26 mouse cellular contexts compared by ENCODE assay signal in genomic region chr3:152142146-152142545, GRCm38 (mm10). TPM values are rescaled to one million over a fixed set of nuclear protein-coding genes. Genes with fewer than 3 reads are reported as not detected.
DNase-seq lines count a peak whose midpoint lies in the region; ATAC-seq and TF ChIP-seq lines count a peak whose summit lies in the region.
"Had no signal": no experiment of that assay in that cellular context is flagged by ENCODE, and none has a peak within 500 bp of the region (broad histone marks: within the 10 kb centered on the region; RNA-seq: fewer than 3 reads in every experiment).

No protein-coding gene starts in this region.

- no peak overlapping the region for H3K9ac ChIP-seq in heart, embryonic 16.5 days (ENCODE audit: low read length)
- H3K9ac ChIP-seq: forebrain, embryonic 13.5 days; hindbrain, embryonic 14.5 days; kidney, embryonic 15.5 days; limb, embryonic 13.5 days; lung, embryonic 15.5 days; neural tube, embryonic 13.5 days had no signal

- H3K9me3 ChIP-seq in heart, embryonic 10.5 days, result no peaks in the 10 kb centered on the region
- no peaks in the 10 kb centered on the region for H3K9me3 ChIP-seq in heart, embryonic 16.5 days (replicated peaks; ENCODE audit: control insufficient read depth, low read length)
- H3K9me3 ChIP-seq: forebrain, embryonic 13.5 days; G1E; kidney, embryonic 15.5 days; limb, embryonic 13.5 days; lung, embryonic 15.5 days; neural tube, embryonic 13.5 days had no signal

- H3K36me3 ChIP-seq in heart, embryonic 10.5 days, result no peaks in the 10 kb centered on the region
- H3K36me3 ChIP-seq in heart, embryonic 16.5 days (ENCODE audit: control insufficient read depth, insufficient read depth), result no peaks in the 10 kb centered on the region
- H3K36me3 ChIP-seq: G1E; kidney, embryonic 15.5 days; limb, embryonic 13.5 days; lung, embryonic 15.5 days; neural tube, embryonic 13.5 days had no signal

- no peak for ATAC-seq in heart, embryonic 16.5 days (replicated peaks; ENCODE audit: extremely low read depth, insufficient read depth, low FRiP score)
- ATAC-seq: forebrain, embryonic 13.5 days; intestine, postnatal 0 days; midbrain, embryonic 16.5 days had no signal

- no peak overlapping the region; the same call in 1 of the 2 replicates for H3K27ac ChIP-seq in heart, embryonic 10.5 days
- H3K27ac ChIP-seq in heart, embryonic 16.5 days (ENCODE audit: low read length), result peak overlapping the region; percentile 3
- peak overlapping the region; percentile 35; the same call in 1 of the 2 replicates for H3K27ac ChIP-seq in embryonic fibroblast, embryonic 13.5 days (ENCODE audit: insufficient read depth, low read length)
- H3K27ac ChIP-seq: forebrain, embryonic 13.5 days; hindbrain, embryonic 14.5 days; left cerebral cortex, adult 2 months; limb, embryonic 13.5 days; lung, embryonic 15.5 days; neural tube, embryonic 13.5 days had no signal

- 71% methylated on average over 3 of the region's 3 CpGs for WGBS in heart, embryonic 10.5 days
- WGBS in heart, embryonic 16.5 days, result 73% methylated on average over 3 of the region's 3 CpGs

- peak; percentile 17 for DNase-seq in heart, embryonic 10.5 days (ENCODE audit: low spot score)
- DNase-seq in heart, adult 18-20 months, result no peak
- no peak for DNase-seq in heart, postnatal 25 days (ENCODE audit: low spot score)
- peak; percentile 49 for DNase-seq in NIH3T3 (ENCODE audit: low read depth)
- no peak for DNase-seq in lung, postnatal 10 days
- DNase-seq: cerebellum, adult 2 months; cerebellum, postnatal 14 days; gastrocnemius, postnatal 14 days; kidney, postnatal 25 days; lung, postnatal 36 days; thymus, postnatal 4 days had no signal

- TF ChIP-seq POLR2A in embryonic fibroblast, embryonic 13.5 days (IDR thresholded peaks at IDR 0.05; ENCODE audit: low read depth, low read length), result no peak

- H3K4me1 ChIP-seq in heart, embryonic 10.5 days, result peaks cover 33% of the 10 kb centered on the region
- H3K4me1 ChIP-seq in heart, embryonic 16.5 days (ENCODE audit: control insufficient read depth, insufficient read depth, low read length), result peaks cover 26% of the 10 kb centered on the region
- H3K4me1 ChIP-seq in embryonic fibroblast, embryonic 13.5 days (ENCODE audit: control insufficient read depth, insufficient read depth, low read length), result peaks cover 12% of the 10 kb centered on the region
- H3K4me1 ChIP-seq: forebrain, embryonic 13.5 days; neural tube, embryonic 13.5 days had no signal

- no peak overlapping the region for H3K4me3 ChIP-seq in heart, embryonic 10.5 days
- no peak overlapping the region for H3K4me3 ChIP-seq in heart, embryonic 16.5 days (ENCODE audit: low read length)
- no peak overlapping the region for H3K4me3 ChIP-seq in embryonic fibroblast, embryonic 13.5 days (ENCODE audit: insufficient read depth, low read length)
- H3K4me3 ChIP-seq: forebrain, embryonic 13.5 days; kidney, embryonic 15.5 days; left cerebral cortex, adult 2 months; limb, embryonic 13.5 days; lung, embryonic 15.5 days; neural tube, embryonic 13.5 days had no signal

- no peak overlapping the region for H3K4me2 ChIP-seq in heart, embryonic 16.5 days (ENCODE audit: low read depth, low read length)
- H3K4me2 ChIP-seq: forebrain, embryonic 13.5 days; hindbrain, embryonic 14.5 days; kidney, embryonic 15.5 days; limb, embryonic 13.5 days; liver, embryonic 11.5 days; lung, embryonic 15.5 days; midbrain, embryonic 11.5 days; neural tube, embryonic 13.5 days had no signal

- no peak for TF ChIP-seq CTCF in embryonic fibroblast, embryonic 13.5 days (IDR thresholded peaks at IDR 0.05; ENCODE audit: borderline replicate concordance, insufficient read depth, low read length)

- H3K27me3 ChIP-seq in heart, embryonic 10.5 days (ENCODE audit: insufficient read depth, poor library complexity, severe bottlenecking), result no peaks in the 10 kb centered on the region
- H3K27me3 ChIP-seq in heart, embryonic 16.5 days (ENCODE audit: control insufficient read depth, insufficient read depth, low read length), result no peaks in the 10 kb centered on the region
- H3K27me3 ChIP-seq: forebrain, embryonic 13.5 days; kidney, embryonic 15.5 days; limb, embryonic 13.5 days; lung, embryonic 15.5 days; neural tube, embryonic 13.5 days had no signal

- intact Hi-C loops in heart, postnatal 25 days (cut with DNase I), result no loop called here

RNA-seq across cellular contexts. Expression of gene Gipc2, which starts 23.9 kb away (rescaled TPM):
- 4.2 and 10.8 TPM in 2 replicates for polyA plus RNA-seq in heart, embryonic 10.5 days (2016; fragmentation: Nextera tagmentation; extraction: Ambion mirVana)
- total RNA-seq in heart, adult 18-20 months (2021), result 1 to 10 TPM; 4.4 to 5.0 TPM
- 5.7 and 6.4 TPM in 2 replicates for polyA plus RNA-seq in heart, embryonic 16.5 days (2015; fragmentation: Nextera tagmentation; extraction: Ambion mirVana)
- 1 to 10 TPM; 3.6 to 4.0 TPM for total RNA-seq in heart, postnatal 25 days (2021)
- polyA plus RNA-seq in embryonic fibroblast, embryonic 13.5 days (2011; ENCODE audit: insufficient read length, low read depth, missing spikeins), result 1.9 and 3.9 TPM in 2 replicates
- total RNA-seq: hematopoietic stem cell, adult 5-6 weeks had no signal
- polyA plus RNA-seq: G1E had no signal

Comparison
In these comparisons a context has a peak if more than half of its experiments do, and no peak if none do; other contexts are left out.
1. DNase-seq: peak in heart, embryonic 10.5 days (single experiment) and NIH3T3 (single experiment); none in heart, adult 18-20 months (0 of 2), heart, postnatal 25 days (single experiment) and lung, postnatal 10 days (single experiment).